8 mouse cellular contexts compared by ENCODE assay signal in genomic region chr16:31081125-31081664, GRCm38 (mm10). TPM values are rescaled to one million over a fixed set of nuclear protein-coding genes. Genes with fewer than 3 reads are reported as not detected.
A peak's percentile ranks its signal among the peaks of the same experiment; 100 is the strongest.
DNase-seq lines count a peak whose midpoint lies in the region; ATAC-seq and TF ChIP-seq lines count a peak whose summit lies in the region.

Gene Xxylt1, minus strand, starts transcription at chr16:31081432.

- peak; percentile 88 for DNase-seq in ES-E14 (ENCODE audit: low read depth, low spot score)
- peak; percentile 97 for DNase-seq in cerebellum, adult 11-12 months
- peak; percentile 93 for DNase-seq in heart, postnatal 25 days (ENCODE audit: low spot score)
- peak; percentile 96 to 98 for DNase-seq in layer of hippocampus, adult 18-20 months (ENCODE audit: low spot score in 2 of 2)
- DNase-seq in lung, adult 2 months: peak; percentile 93
- peak; percentile 88 to 89 for DNase-seq in thymus, adult 18-20 months

- H3K9ac ChIP-seq in ES-E14 (ENCODE audit: insufficient read depth, low read depth, low read length, poor library complexity, severe bottlenecking): peak within 1 kb of the TSS; percentile 79
- peak within 1 kb of the TSS; percentile 73 for H3K9ac ChIP-seq in forebrain, embryonic 15.5 days (replicated peaks)

- H3K4me3 ChIP-seq in ES-E14 (ENCODE audit: insufficient read depth in 1 of 2, low read depth in 1 of 2, low read length in 2 of 2, poor library complexity in 1 of 2, severe bottlenecking in 1 of 2): peak within 1 kb of the TSS; percentile 79 to 88
- peak within 1 kb of the TSS; percentile 70 for H3K4me3 ChIP-seq in forebrain, embryonic 15.5 days
- H3K4me3 ChIP-seq in lung, adult 2 months (replicated peaks; ENCODE audit: extremely low read depth, low read depth, low read length): peak within 1 kb of the TSS; percentile 96

- under 1% methylated on average over 54 of the region's 54 CpGs for WGBS in forebrain, embryonic 15.5 days
- WGBS in lung, adult 2 months: under 1% methylated on average over 53 of the region's 54 CpGs

- TF ChIP-seq POLR2A in lung, adult 2 months (IDR thresholded peaks at IDR 0.05; ENCODE audit: borderline replicate concordance, extremely low read depth, low read depth, low read length): peak; percentile 44; the same call in 1 of the 2 replicates

- peaks cover 0 to 7% of the 10 kb centered on the region in 2 experiments; a peak in 1 of 4 replicates for H3K4me1 ChIP-seq in ES-E14 (ENCODE audit: control insufficient read depth in 2 of 2, insufficient read depth in 2 of 2, low read length in 2 of 2, poor library complexity in 1 of 2)
- peaks cover 15% of the 10 kb centered on the region for H3K4me1 ChIP-seq in forebrain, embryonic 15.5 days
- H3K4me1 ChIP-seq in lung, adult 2 months (ENCODE audit: control insufficient read depth, insufficient read depth, low read length): no peaks in the 10 kb centered on the region

- intact Hi-C loops in heart, postnatal 25 days (cut with DNase I): loop anchor here (2.0 to 5.0 kb wide), 2 partner anchors 121 to 272 kb away; partner anchors contain the start of gene Acap2

- peak; percentile 99 for ATAC-seq in forebrain, embryonic 15.5 days (replicated peaks)
- ATAC-seq in neutrophil, adult 5-6 weeks (ENCODE audit: extremely low read depth, insufficient number of reproducible peaks, low FRiP score, poor library complexity, severe bottlenecking): peak; percentile 90

- H3K9me3 ChIP-seq in ES-E14 (ENCODE audit: control insufficient read depth, insufficient read depth, low read depth, low read length): no peaks in the 10 kb centered on the region
- no peaks in the 10 kb centered on the region for H3K9me3 ChIP-seq in forebrain, embryonic 15.5 days

- TF ChIP-seq CTCF in lung, adult 2 months (IDR thresholded peaks at IDR 0.05; ENCODE audit: insufficient read depth, low read length): no peak

- H3K36me3 ChIP-seq in ES-E14 (ENCODE audit: control insufficient read depth, insufficient read depth, low read length, poor library complexity, severe bottlenecking): peaks cover 5% of the 10 kb centered on the region; the same call in 1 of the 2 replicates
- no peaks in the 10 kb centered on the region for H3K36me3 ChIP-seq in forebrain, embryonic 15.5 days

- H3K27me3 ChIP-seq in forebrain, embryonic 15.5 days: no peaks in the 10 kb centered on the region

- in situ Hi-C loops in ES-E14 (cut with MboI; ENCODE audit: low sequenced_read_pairs in 2 of 2, unreplicated experiment in 2 of 2): loop anchor here in 1 of 2 experiments (10.0 kb wide), 1 partner anchor 274 kb away; no protein-coding TSS in a partner anchor

- peak within 1 kb of the TSS; percentile 93 for H3K4me2 ChIP-seq in forebrain, embryonic 15.5 days (replicated peaks)

- no peak within 1 kb of the TSS for H3K27ac ChIP-seq in ES-E14 (ENCODE audit: insufficient read depth, low read depth, low read length, poor library complexity, severe bottlenecking)
- H3K27ac ChIP-seq in forebrain, embryonic 15.5 days (replicated peaks): peak within 1 kb of the TSS; percentile 90

TF ChIP-seq in ES-E14, 5 proteins besides CTCF, POLR2A, EP300 and RAD21:
- TF ChIP-seq MAFK (IDR thresholded peaks at IDR 0.05; ENCODE audit: insufficient read depth, low read depth, low read length): no peak
- TF ChIP-seq ZNF384 (IDR thresholded peaks at IDR 0.05; ENCODE audit: low read depth, low read length): no peak
- TF ChIP-seq HCFC1 (IDR thresholded peaks at IDR 0.05; ENCODE audit: borderline replicate concordance, insufficient read depth, low read length): no peak
- no peak for TF ChIP-seq CHD2 (IDR thresholded peaks at IDR 0.05; ENCODE audit: low read depth, low read length)
- no peak for TF ChIP-seq ZC3H11A (IDR thresholded peaks at IDR 0.05; ENCODE audit: borderline replicate concordance, low read depth, low read length)

RNA-seq across cellular contexts. Expression of gene Xxylt1, which starts in this region (rescaled TPM):
- 22.6 and 39.8 TPM in 2 replicates for total RNA-seq in ES-E14 (2012; rRNA removed)
- polyA plus RNA-seq in forebrain, embryonic 15.5 days (2015; fragmentation: Nextera tagmentation; extraction: Ambion mirVana): 8.9 and 10.0 TPM in 2 replicates
- 10 to 100 TPM; 11.3 to 11.5 TPM for total RNA-seq in heart, postnatal 25 days (2021)
- total RNA-seq in layer of hippocampus, adult 18-20 months (2021): 10 to 100 TPM; 17.2 to 19.6 TPM
- 15.8 and 21.9 TPM in 2 replicates for polyA plus RNA-seq in lung, adult 2 months (2012; rRNA removed)
- 5.9 and 7.0 TPM in 2 replicates for total RNA-seq in neutrophil, adult 5-6 weeks (2017)
